Mouse (Mus musculus) heart, adult 2 months (tissue): ENCODE measurements around the gene Slf2.

Experiments used
- CTCF ChIP-seq: fragments of 200-600 bp; IDR thresholded peaks from 2 replicates; pipeline ENCODE4 v1.8.1; 2022; ENCODE audit warnings: antibody characterized with exemption, mild to moderate bottlenecking, moderate library complexity
- EP300 ChIP-seq: fragments of 200-500 bp; IDR thresholded peaks from 2 replicates; pipeline ENCODE4 v1.6.1; 2011; ENCODE audit warnings: low read depth, low read length, control low read depth; ENCODE audit not compliant: insufficient read depth
- POLR2A ChIP-seq: fragments of 200-500 bp; IDR thresholded peaks from 2 replicates; pipeline ENCODE4 v1.6.1; 2011; ENCODE audit warnings: mild to moderate bottlenecking, low read depth, low read length, control low read depth; ENCODE audit not compliant: insufficient read depth

- TF ChIP-seq POLR2A = no peak
- no peak for TF ChIP-seq CTCF
- TF ChIP-seq EP300 = no peak
Observed at GRCm38 (mm10) chr19:44980787-44981186, 49.8 kb downstream of the Slf2 start.
